Mouse (Mus musculus): Measurements from ENCODE around the gene Pck1. TPM values are rescaled to one million over a fixed set of nuclear protein-coding genes. Genes with fewer than 3 reads are reported as not detected.
A peak's percentile ranks its signal among the peaks of the same experiment; 100 is the strongest.

The Pck1 gene
- polyA plus RNA-seq, 1 experiment from 2014 or later = not detected

DNA sequence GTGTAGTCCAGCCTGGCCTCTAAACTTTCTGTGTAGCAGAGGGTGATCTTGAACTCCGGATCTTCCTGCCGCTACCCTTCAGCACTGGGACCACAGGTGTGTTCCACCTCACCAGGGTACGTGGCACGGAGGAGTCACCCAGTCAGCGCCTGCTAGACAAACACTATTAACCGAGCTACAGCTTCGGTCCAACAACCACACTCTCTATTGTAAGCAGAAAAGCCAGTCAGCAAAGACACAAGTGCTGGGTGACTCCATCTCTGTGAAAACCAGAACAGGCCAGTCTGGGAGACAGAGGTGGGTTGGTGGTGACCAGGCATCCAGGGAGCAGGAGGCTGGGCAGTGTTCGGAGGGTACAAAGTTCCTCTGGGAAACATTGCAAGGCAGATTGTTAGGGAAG is 10.5 kb downstream of the Pck1 start:
- H3K27ac ChIP-seq (ENCODE audit: low read depth, low read length) = no peak overlapping the region
- no peak overlapping the region for H3K4me2 ChIP-seq
- no peaks in the 10 kb centered on the region for H3K4me1 ChIP-seq (ENCODE audit: control insufficient read depth, insufficient read depth, low read length)
- H3K27me3 ChIP-seq (ENCODE audit: control insufficient read depth, insufficient read depth, low read length) = no peaks in the 10 kb centered on the region
- WGBS (ENCODE audit: insufficient replicate concordance) = 79% methylated on average over 8 of the region's 8 CpGs
- no peak for ATAC-seq (replicated peaks; ENCODE audit: insufficient number of reproducible peaks, low FRiP score, low TSS enrichment)
- no peaks in the 10 kb centered on the region for H3K36me3 ChIP-seq (ENCODE audit: control insufficient read depth, insufficient read depth, low read length)
- H3K9me3 ChIP-seq (replicated peaks; ENCODE audit: control insufficient read depth, low read length) = no peaks in the 10 kb centered on the region
- H3K9ac ChIP-seq (ENCODE audit: low read depth, low read length) = no peak overlapping the region
- no peak overlapping the region for H3K4me3 ChIP-seq (ENCODE audit: low read depth, low read length)

DNA sequence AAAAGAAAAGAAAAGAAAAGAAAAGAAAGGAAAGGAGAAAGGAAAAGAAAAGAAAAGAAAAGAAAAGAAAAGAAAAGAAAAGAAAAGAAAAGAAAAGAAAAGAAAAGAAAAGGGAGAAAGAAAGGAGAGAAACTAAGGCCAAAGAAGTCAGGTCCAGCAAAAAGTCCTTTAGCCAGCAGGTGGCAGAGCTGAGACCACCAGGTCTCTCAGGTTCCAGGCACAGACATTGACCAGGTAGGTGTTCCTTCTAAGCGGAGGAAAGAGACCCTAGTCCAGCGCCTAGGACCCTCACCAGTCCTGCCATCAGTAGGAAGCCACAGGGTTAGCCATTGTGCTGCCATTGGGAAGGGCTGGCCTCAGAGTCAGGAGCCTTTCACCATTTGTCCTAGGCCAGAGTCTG is 11.5 kb downstream of the Pck1 start:
- WGBS (ENCODE audit: insufficient replicate concordance) = 47% methylated on average over 2 of the region's 2 CpGs
- H3K27ac ChIP-seq (ENCODE audit: low read depth, low read length) = no peak overlapping the region
- H3K36me3 ChIP-seq (ENCODE audit: control insufficient read depth, insufficient read depth, low read length) = no peaks in the 10 kb centered on the region
- ATAC-seq (replicated peaks; ENCODE audit: insufficient number of reproducible peaks, low FRiP score, low TSS enrichment) = no peak
- no peak overlapping the region for H3K4me2 ChIP-seq
- H3K4me3 ChIP-seq (ENCODE audit: low read depth, low read length) = no peak overlapping the region
- H3K9ac ChIP-seq (ENCODE audit: low read depth, low read length) = no peak overlapping the region
- H3K27me3 ChIP-seq (ENCODE audit: control insufficient read depth, insufficient read depth, low read length) = no peaks in the 10 kb centered on the region
- no peaks in the 10 kb centered on the region for H3K4me1 ChIP-seq (ENCODE audit: control insufficient read depth, insufficient read depth, low read length)
- H3K9me3 ChIP-seq (replicated peaks; ENCODE audit: control insufficient read depth, low read length) = no peaks in the 10 kb centered on the region

DNA sequence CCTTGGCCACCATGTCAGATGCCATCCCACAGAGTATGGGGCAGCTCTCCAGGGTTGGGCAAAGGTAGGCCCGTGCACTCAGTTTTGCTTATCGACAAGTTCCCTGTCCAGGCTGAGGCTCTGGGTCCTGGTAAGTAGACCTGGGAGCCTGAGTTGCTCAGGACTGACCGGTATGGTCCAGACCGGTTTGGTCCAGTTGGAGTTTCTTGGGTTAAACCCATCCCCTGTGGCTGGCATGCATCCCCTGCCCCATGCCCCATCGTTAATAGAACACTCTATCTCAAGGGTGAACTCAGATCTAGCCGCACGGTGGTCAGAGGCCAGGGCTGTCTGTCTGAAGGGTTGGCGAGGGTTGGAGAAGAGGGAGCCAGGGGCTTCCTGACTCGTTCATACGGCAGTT is 12.1 kb downstream of the Pck1 start:
- no peak for ATAC-seq (replicated peaks; ENCODE audit: insufficient number of reproducible peaks, low FRiP score, low TSS enrichment)
- WGBS (ENCODE audit: insufficient replicate concordance) = 82% methylated on average over 10 of the region's 10 CpGs
- no peaks in the 10 kb centered on the region for H3K36me3 ChIP-seq (ENCODE audit: control insufficient read depth, insufficient read depth, low read length)
- no peaks in the 10 kb centered on the region; the same call in 1 of the 2 replicates for H3K27me3 ChIP-seq (ENCODE audit: control insufficient read depth, insufficient read depth, low read length)
- no peak overlapping the region for H3K9ac ChIP-seq (ENCODE audit: low read depth, low read length)
- H3K4me3 ChIP-seq (ENCODE audit: low read depth, low read length) = no peak overlapping the region
- H3K9me3 ChIP-seq (replicated peaks; ENCODE audit: control insufficient read depth, low read length) = no peaks in the 10 kb centered on the region
- no peaks in the 10 kb centered on the region for H3K4me1 ChIP-seq (ENCODE audit: control insufficient read depth, insufficient read depth, low read length)
- H3K4me2 ChIP-seq = no peak overlapping the region
- H3K27ac ChIP-seq (ENCODE audit: low read depth, low read length) = no peak overlapping the region

DNA sequence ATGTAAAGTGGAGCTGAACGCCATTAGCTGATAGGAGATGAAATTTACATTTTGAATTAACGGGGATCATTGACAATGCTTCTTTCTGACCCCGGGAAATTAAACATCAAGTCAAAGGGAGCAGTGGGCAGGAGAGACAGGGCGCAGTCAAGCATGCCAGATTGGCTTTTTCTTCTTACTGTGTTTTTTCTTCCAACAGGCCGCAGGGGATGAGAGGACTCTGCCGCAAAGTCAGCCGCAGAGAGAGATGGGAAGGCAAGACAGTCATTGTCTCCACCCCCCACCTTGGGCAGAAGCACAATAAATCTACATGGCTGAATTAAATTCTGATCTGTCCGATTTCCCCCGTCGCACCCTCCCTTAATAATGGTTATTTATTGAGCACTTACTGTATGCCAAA is 12.5 kb downstream of the Pck1 start:
- Histone ChIP-seq H3K27me3 (ENCODE audit: control insufficient read depth, insufficient read depth, low read length) (no peaks in the 10 kb centered on the region; the same call in 1 of the 2 replicates), H3K9me3 (replicated peaks; ENCODE audit: control insufficient read depth, low read length) (no peaks in the 10 kb centered on the region), H3K9ac (ENCODE audit: low read depth, low read length) (no peak overlapping the region), H3K4me2 (no peak overlapping the region), H3K36me3 (ENCODE audit: control insufficient read depth, insufficient read depth, low read length) (no peaks in the 10 kb centered on the region), H3K4me1 (ENCODE audit: control insufficient read depth, insufficient read depth, low read length) (no peaks in the 10 kb centered on the region), H3K27ac (ENCODE audit: low read depth, low read length) (no peak overlapping the region), H3K4me3 (ENCODE audit: low read depth, low read length) (no peak overlapping the region)
- ATAC-seq (replicated peaks; ENCODE audit: insufficient number of reproducible peaks, low FRiP score, low TSS enrichment) = no peak
- 83% methylated on average over 10 of the region's 10 CpGs for whole genome bisulfite sequencing (ENCODE audit: insufficient replicate concordance)

GRCm38 (mm10) chr2:173168411-173168851 is 15.6 kb downstream of the Pck1 start:
- WGBS (ENCODE audit: insufficient replicate concordance) = 64% methylated on average over 5 of the region's 5 CpGs
- Histone ChIP-seq H3K4me2 (no peak overlapping the region), H3K36me3 (ENCODE audit: control insufficient read depth, insufficient read depth, low read length) (no peaks in the 10 kb centered on the region), H3K4me1 (ENCODE audit: control insufficient read depth, insufficient read depth, low read length) (peaks cover 7% of the 10 kb centered on the region), H3K27ac (ENCODE audit: low read depth, low read length) (no peak overlapping the region), H3K4me3 (ENCODE audit: low read depth, low read length) (no peak overlapping the region), H3K27me3 (ENCODE audit: control insufficient read depth, insufficient read depth, low read length) (peaks cover 6% of the 10 kb centered on the region; the same call in 1 of the 2 replicates), H3K9ac (ENCODE audit: low read depth, low read length) (no peak overlapping the region), H3K9me3 (replicated peaks; ENCODE audit: control insufficient read depth, low read length) (no peaks in the 10 kb centered on the region)
- ATAC-seq (replicated peaks; ENCODE audit: insufficient number of reproducible peaks, low FRiP score, low TSS enrichment) = no peak

DNA sequence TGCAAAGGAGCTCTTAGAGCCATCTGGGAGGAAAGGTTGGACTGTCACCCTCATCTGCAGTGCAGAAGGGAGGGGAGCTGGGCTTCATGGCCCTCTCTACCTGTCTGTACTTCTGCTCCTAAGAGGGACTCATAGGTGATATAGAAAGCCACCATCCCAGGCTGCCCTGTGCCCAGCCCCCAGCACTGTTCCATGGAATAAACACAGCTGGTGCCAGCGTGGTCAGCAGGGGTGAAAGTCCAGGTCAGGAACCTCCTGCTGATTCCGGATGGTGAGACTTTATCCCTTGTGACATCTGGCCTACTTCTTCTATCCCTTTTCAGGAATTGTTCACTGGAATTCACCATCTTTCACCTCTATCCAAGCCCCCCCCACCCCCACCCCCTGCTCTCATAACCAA is 17.2 kb downstream of the Pck1 start:
- no peak overlapping the region for H3K27ac ChIP-seq (ENCODE audit: low read depth, low read length)
- ATAC-seq (replicated peaks; ENCODE audit: insufficient number of reproducible peaks, low FRiP score, low TSS enrichment) = no peak
- 64% methylated on average over 2 of the region's 2 CpGs for WGBS (ENCODE audit: insufficient replicate concordance)

DNA sequence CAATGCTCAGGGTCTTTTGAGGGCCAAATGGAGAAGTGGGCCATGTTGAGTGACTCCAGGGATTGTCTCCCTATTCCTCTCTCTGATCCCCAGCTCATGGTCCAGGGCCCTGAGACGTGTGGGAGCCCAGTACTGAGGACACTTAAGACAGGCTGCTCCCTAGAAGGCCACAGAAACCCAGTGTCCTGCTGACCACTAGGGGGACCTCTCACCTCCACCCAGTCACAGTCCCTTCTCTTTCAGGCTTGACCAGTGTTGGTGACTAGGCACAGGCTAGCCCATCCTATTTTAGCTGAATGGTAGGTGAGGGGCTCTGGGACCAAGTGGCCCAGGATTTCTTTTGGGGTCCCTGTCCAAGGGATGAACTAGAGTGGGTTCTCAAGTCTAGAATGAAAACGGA is 17.9 kb downstream of the Pck1 start:
- 51% methylated on average over 2 of the region's 2 CpGs for WGBS (ENCODE audit: insufficient replicate concordance)

More for the DNA sequence above, 17.2 kb downstream of the Pck1 start:
- H3K9me3 ChIP-seq (replicated peaks; ENCODE audit: control insufficient read depth, low read length) = no peaks in the 10 kb centered on the region
- H3K4me1 ChIP-seq (ENCODE audit: control insufficient read depth, insufficient read depth, low read length) = peaks cover 17% of the 10 kb centered on the region
- no peak overlapping the region for H3K4me2 ChIP-seq
- peaks cover 6% of the 10 kb centered on the region; the same call in 1 of the 2 replicates for H3K27me3 ChIP-seq (ENCODE audit: control insufficient read depth, insufficient read depth, low read length)
- H3K9ac ChIP-seq (ENCODE audit: low read depth, low read length) = no peak overlapping the region
- H3K4me3 ChIP-seq (ENCODE audit: low read depth, low read length) = no peak overlapping the region
- no peaks in the 10 kb centered on the region for H3K36me3 ChIP-seq (ENCODE audit: control insufficient read depth, insufficient read depth, low read length)

GRCm38 (mm10) chr2:173171470-173171869 is 18.6 kb downstream of the Pck1 start:
- peak overlapping the region; percentile 16; the same call in 1 of the 2 replicates for H3K4me3 ChIP-seq (ENCODE audit: low read depth, low read length)
- H3K27me3 ChIP-seq (ENCODE audit: control insufficient read depth, insufficient read depth, low read length) = peaks cover 6% of the 10 kb centered on the region; the same call in 1 of the 2 replicates
- H3K4me2 ChIP-seq = peak overlapping the region; percentile 57
- ATAC-seq (replicated peaks; ENCODE audit: insufficient number of reproducible peaks, low FRiP score, low TSS enrichment) = no peak; the same call in 1 of the 2 replicates
- no peaks in the 10 kb centered on the region; the same call in 1 of the 2 replicates for H3K9me3 ChIP-seq (replicated peaks; ENCODE audit: control insufficient read depth, low read length)
- peaks cover 17% of the 10 kb centered on the region for H3K4me1 ChIP-seq (ENCODE audit: control insufficient read depth, insufficient read depth, low read length)
- no peak overlapping the region for H3K27ac ChIP-seq (ENCODE audit: low read depth, low read length)
- no peaks in the 10 kb centered on the region for H3K36me3 ChIP-seq (ENCODE audit: control insufficient read depth, insufficient read depth, low read length)
- 4% methylated on average over 30 of the region's 30 CpGs for WGBS (ENCODE audit: insufficient replicate concordance)
- peak overlapping the region; percentile 52 for H3K9ac ChIP-seq (ENCODE audit: low read depth, low read length)

More for the DNA sequence above, 17.9 kb downstream of the Pck1 start:
- no peak for ATAC-seq (replicated peaks; ENCODE audit: insufficient number of reproducible peaks, low FRiP score, low TSS enrichment)
- H3K4me1 ChIP-seq (ENCODE audit: control insufficient read depth, insufficient read depth, low read length) = peaks cover 17% of the 10 kb centered on the region
- H3K9ac ChIP-seq (ENCODE audit: low read depth, low read length) = no peak overlapping the region
- no peaks in the 10 kb centered on the region; the same call in 1 of the 2 replicates for H3K9me3 ChIP-seq (replicated peaks; ENCODE audit: control insufficient read depth, low read length)
- H3K36me3 ChIP-seq (ENCODE audit: control insufficient read depth, insufficient read depth, low read length) = no peaks in the 10 kb centered on the region
- no peak overlapping the region for H3K4me3 ChIP-seq (ENCODE audit: low read depth, low read length)
- no peak overlapping the region for H3K27ac ChIP-seq (ENCODE audit: low read depth, low read length)
- peaks cover 6% of the 10 kb centered on the region; the same call in 1 of the 2 replicates for H3K27me3 ChIP-seq (ENCODE audit: control insufficient read depth, insufficient read depth, low read length)
- H3K4me2 ChIP-seq = no peak overlapping the region

DNA sequence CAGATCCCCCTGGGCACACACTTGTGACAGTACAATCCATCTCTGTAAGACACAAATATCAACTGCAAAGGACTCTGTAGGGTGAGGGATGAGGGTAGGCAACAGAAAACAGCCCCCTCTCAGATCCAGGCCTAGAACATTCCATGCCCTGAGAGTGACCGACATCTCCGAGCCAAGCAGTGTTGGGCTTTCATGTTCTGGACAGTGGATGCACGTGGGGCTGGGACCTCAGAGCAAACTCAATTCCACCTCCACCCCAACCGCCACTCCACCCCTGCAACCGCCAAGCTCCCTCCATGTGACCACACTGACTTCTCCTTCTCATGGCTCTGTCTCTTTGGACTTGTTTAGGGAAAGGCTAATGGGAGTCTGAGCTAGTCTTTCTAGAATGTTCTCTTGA is 19.1 kb downstream of the Pck1 start:
- no peak for ATAC-seq (replicated peaks; ENCODE audit: insufficient number of reproducible peaks, low FRiP score, low TSS enrichment)
- Histone ChIP-seq H3K4me2 (peak overlapping the region; percentile 57), H3K9me3 (replicated peaks; ENCODE audit: control insufficient read depth, low read length) (no peaks in the 10 kb centered on the region; the same call in 1 of the 2 replicates), H3K27me3 (ENCODE audit: control insufficient read depth, insufficient read depth, low read length) (peaks cover 6% of the 10 kb centered on the region; the same call in 1 of the 2 replicates), H3K4me3 (ENCODE audit: low read depth, low read length) (no peak overlapping the region), H3K4me1 (ENCODE audit: control insufficient read depth, insufficient read depth, low read length) (peaks cover 17% of the 10 kb centered on the region), H3K36me3 (ENCODE audit: control insufficient read depth, insufficient read depth, low read length) (no peaks in the 10 kb centered on the region), H3K9ac (ENCODE audit: low read depth, low read length) (no peak overlapping the region), H3K27ac (ENCODE audit: low read depth, low read length) (no peak overlapping the region)
- 78% methylated on average over 5 of the region's 5 CpGs for WGBS (ENCODE audit: insufficient replicate concordance)

Measured in heart, embryonic 11.5 days (tissue).